Mouse (Mus musculus): ENCODE measurements around the gene Prrt3.

DNA sequence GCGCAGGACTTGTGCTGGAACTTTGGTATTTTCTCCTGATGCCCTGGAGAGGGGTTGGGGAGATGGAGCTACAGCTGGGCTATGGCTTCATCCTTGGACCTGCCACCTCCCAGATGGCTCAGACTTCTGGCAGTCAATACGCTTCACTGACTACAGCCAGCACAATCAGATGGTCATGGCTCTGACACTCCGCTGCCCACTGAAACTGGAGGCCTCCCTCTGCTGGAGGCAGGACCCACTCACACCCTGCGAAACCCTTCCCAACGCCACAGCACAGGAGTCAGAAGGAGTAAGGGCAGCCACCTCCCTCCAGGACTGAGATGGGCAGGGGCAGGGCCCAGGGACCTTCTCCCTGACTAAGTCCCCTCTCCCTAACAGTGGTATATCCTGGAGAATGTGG, 36.1 kb downstream of the Prrt3 start:
- TF ChIP-seq TCF12 (IDR thresholded peaks at IDR 0.05; ENCODE audit: insufficient read depth, poor library complexity, severe bottlenecking) (no peak), MAX (IDR thresholded peaks at IDR 0.05; ENCODE audit: low read depth) (no peak)
